Comparison of ENCODE assay signal across 37 mouse cellular contexts in the genomic region with DNA sequence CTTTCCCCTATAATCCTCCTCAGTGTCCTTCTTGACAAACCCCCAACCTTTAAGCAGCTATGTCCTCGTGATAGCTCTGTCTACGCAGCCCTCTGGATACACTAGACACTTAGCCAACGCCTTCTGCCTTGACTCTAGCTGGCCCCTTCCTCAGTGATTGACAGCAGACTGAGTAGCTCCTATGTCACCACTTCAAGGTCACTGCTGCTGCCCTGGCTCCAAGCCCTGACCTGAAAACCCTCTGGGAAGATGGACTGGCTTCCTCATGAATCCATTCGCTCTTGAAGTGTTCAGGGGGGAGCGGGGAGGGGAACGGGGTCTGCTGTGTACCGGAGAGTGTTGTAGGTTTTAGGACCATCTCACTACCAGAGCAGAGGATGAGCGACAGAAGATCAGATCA. TPM values are rescaled to one million over a fixed set of nuclear protein-coding genes. Genes with fewer than 3 reads are reported as not detected.
"Had no signal": no experiment of that assay in that cellular context is flagged by ENCODE, and none has a peak within 500 bp of the region (broad histone marks: within the 10 kb centered on the region; RNA-seq: fewer than 3 reads in every experiment).

No protein-coding gene starts in this region.

- DNase-seq: left cerebral cortex, postnatal 4 days; liver; liver, embryonic 13.5 days; liver, postnatal 0 days; lung, adult 18-20 months; lung, adult 2 months; lung, postnatal 10 days; lung, postnatal 14 days; lung, postnatal 36 days; lung, postnatal 4 days; midbrain, embryonic 14.5 days had no signal

RNA-seq across cellular contexts. Expression of a gene that starts 15.9 kb away (rescaled TPM):
- total RNA-seq: left cerebral cortex, postnatal 14 days; left cerebral cortex, postnatal 25 days; left cerebral cortex, postnatal 36 days; left cerebral cortex, postnatal 4 days; liver, adult 2 months; megakaryocyte progenitor cell, adult 5-6 weeks; megakaryocyte, adult 5-6 weeks; megakaryocyte-erythroid progenitor cell, adult 5-6 weeks; midbrain, postnatal 0 days; monocyte, adult 5-6 weeks had no signal
- polyA plus RNA-seq: limb, embryonic 10.5 days; limb, embryonic 12.5 days; limb, embryonic 13.5 days; limb, embryonic 15.5 days; liver, adult 2 months; liver, embryonic 11.5 days; liver, embryonic 12.5 days; liver, embryonic 13.5 days; liver, embryonic 14.5 days; liver, embryonic 15.5 days; liver, embryonic 16.5 days; liver, postnatal 0 days; lung, adult 2 months; macrophage; midbrain, embryonic 10.5 days; midbrain, embryonic 14.5 days; midbrain, embryonic 15.5 days; midbrain, embryonic 16.5 days; midbrain, postnatal 0 days; myocyte; neural tube, embryonic 11.5 days; neural tube, embryonic 12.5 days; neural tube, embryonic 13.5 days had no signal
